Mouse (Mus musculus): ENCODE measurements around the gene Nbeal2. TPM values are rescaled to one million over a fixed set of nuclear protein-coding genes. Genes with fewer than 3 reads are reported as not detected.

The Nbeal2 gene
- polyA plus RNA-seq, 1 experiment from 2014 or later, result 1.6 TPM

Small RNA genes lying within 50 kb of the gene (microRNA-seq; reads per million reads assigned to microRNA genes)
- gene Mir8107, result not detected

Other genes with a start within 250 kb of the Nbeal2 start
- gene Ptpn23, start 245.9 kb downstream of the Nbeal2 start, polyA plus RNA-seq (2015; fragmentation: Nextera tagmentation; extraction: Ambion mirVana), result 3.2 TPM in 2 replicates
- gene Ngp, start 234.4 kb downstream of the Nbeal2 start, polyA plus RNA-seq (2015; fragmentation: Nextera tagmentation; extraction: Ambion mirVana), result 46.6 and 49.4 TPM in 2 replicates
- gene Klhl18, start 177.5 kb downstream of the Nbeal2 start, polyA plus RNA-seq (2015; fragmentation: Nextera tagmentation; extraction: Ambion mirVana), result 1.9 and 2.7 TPM in 2 replicates
- 0.23 and 0.27 TPM in 2 replicates for gene Kif9, start 177.2 kb downstream of the Nbeal2 start, polyA plus RNA-seq (2015; fragmentation: Nextera tagmentation; extraction: Ambion mirVana)
- 11.4 and 13.4 TPM in 2 replicates for gene Setd2, start 121.6 kb downstream of the Nbeal2 start, polyA plus RNA-seq (2015; fragmentation: Nextera tagmentation; extraction: Ambion mirVana)
- 2.7 and 2.8 TPM in 2 replicates for gene Nradd, start 29.7 kb downstream of the Nbeal2 start, polyA plus RNA-seq (2015; fragmentation: Nextera tagmentation; extraction: Ambion mirVana)
- gene Ccdc12, start 2.3 kb upstream of the Nbeal2 start, polyA plus RNA-seq (2015; fragmentation: Nextera tagmentation; extraction: Ambion mirVana), result 84.4 and 86.3 TPM in 2 replicates
- gene Myl3, start 87.7 kb upstream of the Nbeal2 start, polyA plus RNA-seq (2015; fragmentation: Nextera tagmentation; extraction: Ambion mirVana), result 0.56 and 5.4 TPM in 2 replicates
- gene Pth1r, start 93.0 kb upstream of the Nbeal2 start, polyA plus RNA-seq (2015; fragmentation: Nextera tagmentation; extraction: Ambion mirVana), result 4.7 and 5.8 TPM in 2 replicates
- gene Prss42, start 144.0 kb upstream of the Nbeal2 start, polyA plus RNA-seq (2015; fragmentation: Nextera tagmentation; extraction: Ambion mirVana), result not detected in 2 replicates
- not detected in 2 replicates for gene Prss44, start 159.8 kb upstream of the Nbeal2 start, polyA plus RNA-seq (2015; fragmentation: Nextera tagmentation; extraction: Ambion mirVana)
- not detected in 2 replicates for gene Prss43, start 172.5 kb upstream of the Nbeal2 start, polyA plus RNA-seq (2015; fragmentation: Nextera tagmentation; extraction: Ambion mirVana)
- not detected in 2 replicates for gene Prss45, start 180.4 kb upstream of the Nbeal2 start, polyA plus RNA-seq (2015; fragmentation: Nextera tagmentation; extraction: Ambion mirVana)
- gene Prss46, start 190.3 kb upstream of the Nbeal2 start, polyA plus RNA-seq (2015; fragmentation: Nextera tagmentation; extraction: Ambion mirVana), result not detected in 2 replicates
- 16.6 and 21.0 TPM in 2 replicates for gene Prss50, start 203.8 kb upstream of the Nbeal2 start, polyA plus RNA-seq (2015; fragmentation: Nextera tagmentation; extraction: Ambion mirVana)
- gene Als2cl, start 225.7 kb upstream of the Nbeal2 start, polyA plus RNA-seq (2015; fragmentation: Nextera tagmentation; extraction: Ambion mirVana), result 1.6 and 1.7 TPM in 2 replicates
- 1.3 and 1.6 TPM in 2 replicates for gene Tmie, start 226.0 kb upstream of the Nbeal2 start, polyA plus RNA-seq (2015; fragmentation: Nextera tagmentation; extraction: Ambion mirVana)

All from liver, embryonic 13.5 days (tissue).